Mouse (Mus musculus) liver, embryonic 18 days (tissue): Measurements from ENCODE around the gene Shc3. TPM values are rescaled to one million over a fixed set of nuclear protein-coding genes. Genes with fewer than 3 reads are reported as not detected.

ENCODE experiments used
- polyA plus RNA-seq: library from polyadenylated mRNA; depleted of rRNA; stranded (reverse); fragments of >200 nt; gene quantifications from 2 replicates; pipeline ENCODE4 v1.2.3, GENCODE M21; 2012; rRNA removed

The Shc3 gene
- polyA plus RNA-seq, result 0.04 TPM in 1 of 2 replicates, not detected in the other

DNA sequence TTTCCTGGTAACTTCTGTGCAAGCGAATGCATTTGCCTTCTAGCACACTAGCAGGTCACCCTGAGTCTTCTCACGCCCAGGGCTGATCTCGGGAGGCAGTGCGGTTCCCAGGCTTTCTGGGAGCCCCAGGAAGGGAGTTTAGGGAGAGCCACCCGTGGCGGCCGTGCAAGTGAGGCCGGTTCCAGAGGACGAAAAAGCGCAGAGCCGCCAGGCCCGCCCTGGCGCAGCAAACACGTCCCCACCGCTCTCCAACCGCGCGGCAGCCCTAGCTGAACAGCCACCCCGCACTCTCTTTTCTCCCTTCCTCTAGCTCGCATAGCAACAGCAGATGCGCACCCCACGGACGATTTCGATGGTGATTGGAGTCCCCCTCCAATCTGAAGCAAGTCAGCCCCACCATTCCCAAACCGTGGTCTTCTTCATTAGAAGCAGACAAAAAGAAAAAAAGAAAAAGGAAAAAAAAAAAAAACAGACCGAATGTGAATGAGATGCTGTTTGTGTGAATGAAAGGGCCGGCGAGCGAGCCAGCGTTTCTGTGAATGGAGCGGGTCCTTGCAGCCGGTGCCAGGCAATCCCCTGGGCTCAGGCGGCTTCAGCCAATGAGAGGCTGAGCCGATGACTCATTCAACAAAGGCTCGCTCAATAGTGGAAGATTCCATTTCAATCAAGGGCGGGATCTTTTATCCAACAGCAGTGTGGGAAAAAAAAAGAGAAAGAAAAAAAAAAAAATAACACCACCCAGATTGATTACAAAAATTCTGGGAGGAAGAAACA, at the start of gene Shc3:
Gene Shc3 (minus strand): TSS at position 509 of the 774 bp plus-strand sequence.

DNA sequence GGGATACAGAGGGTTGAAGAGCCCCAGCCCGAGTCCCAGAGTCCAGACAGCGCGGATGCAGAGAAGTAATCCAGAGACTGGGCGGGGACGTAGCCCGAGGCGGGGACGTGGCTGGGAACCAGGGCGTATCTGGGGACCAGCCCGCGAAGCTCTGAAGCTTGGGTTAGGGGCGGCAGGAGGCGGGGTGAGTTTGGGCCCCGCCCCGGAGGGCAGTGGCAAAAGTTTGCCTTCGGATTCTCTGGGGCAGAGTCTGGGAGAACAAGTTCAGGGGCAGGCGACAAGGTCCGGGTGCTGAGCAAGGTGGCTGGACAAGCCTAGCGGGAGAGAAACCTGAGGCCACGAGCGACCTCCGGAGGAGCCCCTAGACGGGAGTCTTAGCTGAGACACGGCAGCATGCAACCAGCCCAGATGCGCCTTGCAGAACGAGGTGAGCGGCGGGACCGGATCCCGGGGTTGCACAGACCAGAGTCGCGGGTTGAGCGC, 160.7 kb downstream of the Shc3 start, which contains the start of gene S1pr3:
Gene S1pr3 (plus strand): TSS at position 121 of the 483 bp plus-strand sequence.

Other genes starting within 250 kb of the Shc3 start
- 1.0 TPM in 2 replicates for gene S1pr3, start 160.8 kb downstream of the Shc3 start, polyA plus RNA-seq
- gene Cks2, start 75.8 kb upstream of the Shc3 start, polyA plus RNA-seq, result 173 and 197 TPM in 2 replicates
- gene Secisbp2, start 82.3 kb upstream of the Shc3 start, polyA plus RNA-seq, result 8.6 and 10.0 TPM in 2 replicates
- gene Sema4d, start 224.3 kb upstream of the Shc3 start, polyA plus RNA-seq, result 3.4 and 3.7 TPM in 2 replicates